Mouse (Mus musculus) limb, embryonic 14.5 days (tissue): ENCODE data around the gene Als2. TPM values are rescaled to one million over a fixed set of nuclear protein-coding genes. Genes with fewer than 3 reads are reported as not detected.

ENCODE experiments used
- ATAC-seq: fragments of 200-750 bp; cut with Nextera tagmentation; 2 replicates; pipeline ENCODE4 v1.8.0; 2017; ENCODE audit warnings: low read depth, moderate number of reproducible peaks, moderate TSS enrichment; ENCODE audit not compliant: low FRiP score
- DNase-seq: peaks from one replicate; pipeline ENCODE4 v3.0.0-alpha.2; 2015; ENCODE audit warnings: low spot score
- H3K27ac ChIP-seq: fragments of 300-500 bp; sonication (generic); replicated peaks from 2 replicates; pipeline ENCODE4 v1.5.1; 2014; ENCODE audit warnings: low read depth, mild to moderate bottlenecking, low read length, moderate library complexity, mixed read lengths
- H3K27me3 ChIP-seq: fragments of 300-500 bp; sonication (generic); 2 replicates; pipeline ENCODE4 v1.6.1; 2014; ENCODE audit warnings: low read length, mixed read lengths; ENCODE audit not compliant: control insufficient read depth, insufficient read depth
- H3K36me3 ChIP-seq: fragments of 300-500 bp; sonication (generic); 2 replicates; pipeline ENCODE4 v1.6.1; 2014; ENCODE audit warnings: mild to moderate bottlenecking, low read length, moderate library complexity, mixed read lengths; ENCODE audit not compliant: control insufficient read depth, insufficient read depth
- H3K4me1 ChIP-seq: fragments of 300-500 bp; sonication (generic); 2 replicates; pipeline ENCODE4 v1.6.1; 2014; ENCODE audit warnings: antibody characterized with exemption, low read length, mixed read lengths; ENCODE audit not compliant: control insufficient read depth, insufficient read depth
- H3K4me2 ChIP-seq: fragments of 300-500 bp; sonication (generic); replicated peaks from 2 replicates; pipeline ENCODE4 v1.6.1; 2014; ENCODE audit warnings: low read depth, mild to moderate bottlenecking, low read length, moderate library complexity; ENCODE audit not compliant: severe bottlenecking
- H3K4me3 ChIP-seq: fragments of 300-500 bp; sonication (generic); replicated peaks from 2 replicates; pipeline ENCODE4 v1.5.1; 2014; ENCODE audit warnings: low read length
- H3K9ac ChIP-seq: fragments of 300-500 bp; sonication (generic); 2 replicates; pipeline ENCODE4 v1.6.1; 2014; ENCODE audit warnings: mild to moderate bottlenecking, low read depth, low read length, moderate library complexity; ENCODE audit not compliant: severe bottlenecking
- H3K9me3 ChIP-seq: fragments of 300-500 bp; sonication (generic); 2 replicates; pipeline ENCODE4 v1.6.1; 2016; ENCODE audit warnings: low read length; ENCODE audit not compliant: control insufficient read depth
- POLR2A ChIP-seq: fragments of 200-500 bp; IDR thresholded peaks from 2 replicates; pipeline ENCODE4 v1.8.0; 2012; ENCODE audit warnings: inconsistent platforms, mild to moderate bottlenecking, moderate library complexity, borderline replicate concordance; ENCODE audit not compliant: insufficient read depth, insufficient read length; ENCODE audit errors: extremely low read depth
- WGBS: fragments of 180-500 bp; shearing (Covaris S2); extraction: QIAGEN DNeasy Blood & Tissue Kit; methylation state at CpG from one replicate; pipeline ENCODE4 v1.1.7; 2014; 5-methylcytosine and 5-hydroxymethylcytosine counted together
- polyA plus RNA-seq, 2 experiments: library from polyadenylated mRNA; depleted of rRNA in 1 of 2; stranded (reverse) in 1 of 2; unstranded in 1 of 2; fragments of >200 nt; fragmentation: Nextera tagmentation in 1 of 2; extraction: Ambion mirVana in 1 of 2; gene quantifications; 2 replicates each; pipeline versions ENCODE4 v1.2.1 to v1.2.3; 2012 to 2014

Gene Als2
- polyA plus RNA-seq, 2 experiments: 8.1 TPM

DNA sequence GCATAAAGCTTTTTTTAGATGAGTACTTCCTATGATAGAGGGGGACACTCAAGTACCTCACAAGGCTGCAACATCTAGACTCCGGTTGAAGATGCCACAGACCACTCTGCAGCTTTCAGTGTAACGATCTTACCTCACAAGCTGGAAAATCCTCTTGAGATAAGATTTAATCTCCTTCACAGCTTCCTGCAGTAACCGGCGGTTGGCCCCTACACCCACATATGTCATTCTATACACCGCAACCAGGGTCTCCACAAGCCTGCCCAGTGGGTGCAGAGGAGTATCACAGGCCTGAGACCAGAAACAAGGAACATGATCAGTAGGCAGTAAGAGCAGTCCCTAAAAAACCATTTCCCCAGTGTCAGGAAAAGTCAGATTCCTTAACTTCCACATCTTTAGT lies 64.0 kb downstream of the Als2 start:
- ATAC-seq (no peak), DNase-seq (no peak)
- H3K9ac ChIP-seq: no peak overlapping the region
- no peak for TF ChIP-seq POLR2A
- H3K27me3 ChIP-seq: no peaks in the 10 kb centered on the region
- H3K4me1 ChIP-seq: no peaks in the 10 kb centered on the region
- H3K4me2 ChIP-seq: no peak overlapping the region
- no peak overlapping the region for H3K27ac ChIP-seq
- WGBS: 84% methylated on average over 5 of the region's 5 CpGs
- no peaks in the 10 kb centered on the region for H3K9me3 ChIP-seq
- H3K36me3 ChIP-seq: peaks cover 45% of the 10 kb centered on the region
- H3K4me3 ChIP-seq: no peak overlapping the region

DNA sequence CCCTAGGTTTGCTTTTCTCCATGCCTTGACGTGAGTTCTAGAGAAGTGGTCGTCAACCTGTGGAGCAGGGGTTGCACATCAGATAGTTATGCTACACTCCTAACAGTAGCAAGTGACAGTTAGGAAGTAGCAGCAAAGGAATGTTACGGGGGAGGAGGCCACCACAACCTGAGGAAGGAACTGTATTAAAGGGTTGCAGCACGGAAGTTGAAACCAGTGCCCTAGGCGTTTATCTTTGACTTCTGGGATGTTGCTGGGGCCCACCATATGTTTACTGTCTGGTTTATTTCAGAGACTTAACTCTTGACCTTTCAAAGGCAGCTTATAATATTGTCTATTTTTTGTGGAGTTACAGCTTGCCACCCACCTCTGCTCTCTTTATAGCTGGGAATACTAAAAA lies 65.2 kb downstream of the Als2 start:
- WGBS: 56% methylated on average over 5 of the region's 5 CpGs
- no peak overlapping the region for H3K9ac ChIP-seq
- H3K27ac ChIP-seq: no peak overlapping the region
- H3K9me3 ChIP-seq: no peaks in the 10 kb centered on the region
- H3K4me3 ChIP-seq: no peak overlapping the region
- H3K4me1 ChIP-seq: no peaks in the 10 kb centered on the region
- H3K36me3 ChIP-seq: peaks cover 45% of the 10 kb centered on the region
- TF ChIP-seq POLR2A: no peak
- ATAC-seq (no peak), DNase-seq (no peak)
- H3K27me3 ChIP-seq: no peaks in the 10 kb centered on the region
- no peak overlapping the region for H3K4me2 ChIP-seq

DNA sequence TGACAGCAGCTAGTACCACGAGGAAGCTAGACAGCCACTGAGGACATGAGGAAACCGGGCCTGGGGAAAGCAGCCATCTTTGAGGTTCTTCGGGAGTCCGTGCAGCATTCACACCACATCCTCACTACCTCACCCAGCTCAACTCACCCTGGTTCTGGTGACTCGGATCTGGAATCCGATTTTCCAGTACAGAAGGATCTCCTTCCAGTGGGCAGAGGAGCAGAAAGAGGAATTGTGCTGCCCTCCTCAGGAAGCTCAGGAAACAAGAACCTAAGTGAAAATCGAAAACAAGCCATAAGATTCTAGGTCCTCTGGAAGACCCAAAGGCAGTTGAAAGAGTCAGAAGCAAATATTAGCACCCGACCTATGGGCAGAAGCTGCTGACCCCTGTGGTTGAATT lies 66.7 kb downstream of the Als2 start:
- DNase-seq (no peak), ATAC-seq (no peak)
- Histone ChIP-seq H3K36me3 (peaks cover 44% of the 10 kb centered on the region), H3K27ac (no peak overlapping the region), H3K4me3 (no peak overlapping the region), H3K9ac (no peak overlapping the region), H3K27me3 (no peaks in the 10 kb centered on the region), H3K4me2 (no peak overlapping the region), H3K4me1 (no peaks in the 10 kb centered on the region), H3K9me3 (no peaks in the 10 kb centered on the region)
- WGBS: 76% methylated on average over 8 of the region's 8 CpGs
- TF ChIP-seq POLR2A: no peak

DNA sequence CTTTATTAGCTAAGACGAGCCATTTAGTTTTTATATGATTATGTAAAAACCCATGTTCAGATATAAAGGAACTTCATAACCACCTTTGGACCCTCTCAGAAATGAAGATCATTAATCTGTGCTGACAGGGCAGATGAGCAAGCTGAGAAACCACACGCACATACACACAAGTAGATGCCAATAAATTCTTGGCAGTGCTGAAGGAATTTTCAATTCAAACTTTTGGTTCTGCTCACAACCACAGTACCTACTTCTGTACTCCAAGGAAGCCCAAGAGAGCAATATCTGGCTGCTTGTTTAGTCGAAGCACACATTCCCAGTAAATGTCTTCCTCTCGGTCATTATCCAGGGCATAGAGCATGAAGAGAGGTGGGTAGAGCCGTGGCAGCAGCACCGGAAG lies 67.4 kb downstream of the Als2 start:
- ATAC-seq (no peak), DNase-seq (no peak)
- no peaks in the 10 kb centered on the region for H3K4me1 ChIP-seq
- WGBS: 75% methylated on average over 6 of the region's 6 CpGs
- no peak overlapping the region for H3K4me3 ChIP-seq
- H3K4me2 ChIP-seq: no peak overlapping the region
- no peak for TF ChIP-seq POLR2A
- no peak overlapping the region for H3K27ac ChIP-seq
- no peak overlapping the region for H3K9ac ChIP-seq
- H3K9me3 ChIP-seq: no peaks in the 10 kb centered on the region
- H3K36me3 ChIP-seq: peaks cover 38% of the 10 kb centered on the region
- no peaks in the 10 kb centered on the region for H3K27me3 ChIP-seq

DNA sequence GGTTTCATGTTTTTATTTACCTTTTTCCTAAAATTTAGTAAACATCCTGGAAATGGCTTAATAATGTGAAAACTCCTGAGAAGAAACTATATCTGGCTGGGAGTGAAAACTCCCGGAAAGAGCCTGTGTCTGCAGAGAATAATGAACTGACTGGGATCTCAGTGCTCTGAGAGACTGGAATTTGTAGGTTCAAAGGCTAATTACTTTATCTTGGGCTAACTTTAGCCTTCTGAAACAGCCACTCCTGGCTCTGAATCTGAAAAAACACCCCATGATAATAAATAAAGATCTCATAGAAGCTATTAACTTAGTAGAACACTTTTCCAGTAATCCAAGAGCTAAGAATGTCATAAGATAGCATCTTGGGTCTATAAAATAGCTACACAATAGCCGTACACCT lies 68.5 kb downstream of the Als2 start:
- no peak for DNase-seq
- H3K27ac ChIP-seq: no peak overlapping the region
- H3K4me3 ChIP-seq: no peak overlapping the region
- H3K27me3 ChIP-seq: no peaks in the 10 kb centered on the region
- 76% methylated on average over 2 of the region's 2 CpGs for WGBS
- H3K4me1 ChIP-seq: no peaks in the 10 kb centered on the region; the same call in 1 of the 2 replicates
- no peak overlapping the region for H3K9ac ChIP-seq
- no peaks in the 10 kb centered on the region for H3K9me3 ChIP-seq
- TF ChIP-seq POLR2A: no peak
- no peak overlapping the region for H3K4me2 ChIP-seq
- no peak for ATAC-seq
- peaks cover 38% of the 10 kb centered on the region for H3K36me3 ChIP-seq
